Mouse (Mus musculus): ENCODE results near the gene Noc3l.

Gene Noc3l

GRCm38 (mm10) chr19:38758685-38759472, 60.2 kb downstream of the Noc3l start:
- DNase-seq (ENCODE audit: low spot score in 2 of 2) = no peak

GRCm38 (mm10) chr19:38758056-38758455, 61.0 kb downstream of the Noc3l start:
- DNase-seq (ENCODE audit: low spot score in 2 of 2) = no peak

- DNase-seq (ENCODE audit: low spot score in 2 of 2) = no peak
Measured at GRCm38 (mm10) chr19:38757161-38757560, 61.9 kb downstream of the Noc3l start.

- DNase-seq (ENCODE audit: low spot score in 2 of 2) = no peak
Measured at GRCm38 (mm10) chr19:38750192-38750591, 68.8 kb downstream of the Noc3l start.

- no peak for DNase-seq (ENCODE audit: low spot score in 2 of 2)
Measured at GRCm38 (mm10) chr19:38746492-38747014, 72.5 kb downstream of the Noc3l start.

- no peak for DNase-seq (ENCODE audit: low spot score in 2 of 2)
Measured at GRCm38 (mm10) chr19:38745810-38746491, 73.1 kb downstream of the Noc3l start.

- no peak for DNase-seq (ENCODE audit: low spot score in 2 of 2)
Measured at GRCm38 (mm10) chr19:38744546-38744945, 74.5 kb downstream of the Noc3l start.
